Mouse (Mus musculus) testis, adult 2 months (tissue): Measurements from ENCODE around the gene Ephb6. TPM values are rescaled to one million over a fixed set of nuclear protein-coding genes. Genes with fewer than 3 reads are reported as not detected.

Experiments used
- H3K27ac ChIP-seq: fragments of 200-500 bp; 2 replicates; pipeline ENCODE4 v1.5.1; 2012; ENCODE audit warnings: low read depth, low read length; ENCODE audit not compliant: control insufficient read depth, insufficient read depth
- H3K27me3 ChIP-seq: fragments of 200-500 bp; 2 replicates; pipeline ENCODE4 v1.6.1; 2012; ENCODE audit warnings: mild to moderate bottlenecking, low read length, moderate library complexity; ENCODE audit not compliant: control insufficient read depth, insufficient read depth
- H3K36me3 ChIP-seq: fragments of 200-500 bp; 2 replicates; pipeline ENCODE4 v1.6.1; 2012; ENCODE audit warnings: mild to moderate bottlenecking, low read length; ENCODE audit not compliant: control insufficient read depth, insufficient read depth
- H3K4me1 ChIP-seq: fragments of 200-500 bp; 2 replicates; pipeline ENCODE4 v1.6.1; 2012; ENCODE audit warnings: low read length; ENCODE audit not compliant: control insufficient read depth, insufficient read depth
- H3K4me3 ChIP-seq: fragments of 200-500 bp; 2 replicates; pipeline ENCODE4 v1.5.1; 2012; ENCODE audit warnings: low read depth, mild to moderate bottlenecking, low read length, moderate library complexity, mixed read lengths; ENCODE audit not compliant: control insufficient read depth
- CTCF ChIP-seq: fragments of 200-500 bp; IDR thresholded peaks from 2 replicates; pipeline ENCODE4 v1.5.1; 2012; ENCODE audit warnings: low read depth, mild to moderate bottlenecking, inconsistent platforms, low read length, moderate library complexity; ENCODE audit not compliant: control insufficient read depth, insufficient read depth, insufficient replicate concordance
- POLR2A ChIP-seq: fragments of 200-500 bp; IDR thresholded peaks from 2 replicates; pipeline ENCODE4 v1.6.1; 2012; ENCODE audit warnings: low read depth, mild to moderate bottlenecking, inconsistent platforms, low read length, moderate library complexity; ENCODE audit not compliant: control insufficient read depth
- polyA plus RNA-seq: library from polyadenylated mRNA; depleted of rRNA; stranded (reverse); fragments of >200 nt; gene quantifications from 2 replicates; pipeline ENCODE4 v1.2.3, GENCODE M21; 2012

The Ephb6 gene
- polyA plus RNA-seq, 1 experiment: 3.2 TPM

DNA sequence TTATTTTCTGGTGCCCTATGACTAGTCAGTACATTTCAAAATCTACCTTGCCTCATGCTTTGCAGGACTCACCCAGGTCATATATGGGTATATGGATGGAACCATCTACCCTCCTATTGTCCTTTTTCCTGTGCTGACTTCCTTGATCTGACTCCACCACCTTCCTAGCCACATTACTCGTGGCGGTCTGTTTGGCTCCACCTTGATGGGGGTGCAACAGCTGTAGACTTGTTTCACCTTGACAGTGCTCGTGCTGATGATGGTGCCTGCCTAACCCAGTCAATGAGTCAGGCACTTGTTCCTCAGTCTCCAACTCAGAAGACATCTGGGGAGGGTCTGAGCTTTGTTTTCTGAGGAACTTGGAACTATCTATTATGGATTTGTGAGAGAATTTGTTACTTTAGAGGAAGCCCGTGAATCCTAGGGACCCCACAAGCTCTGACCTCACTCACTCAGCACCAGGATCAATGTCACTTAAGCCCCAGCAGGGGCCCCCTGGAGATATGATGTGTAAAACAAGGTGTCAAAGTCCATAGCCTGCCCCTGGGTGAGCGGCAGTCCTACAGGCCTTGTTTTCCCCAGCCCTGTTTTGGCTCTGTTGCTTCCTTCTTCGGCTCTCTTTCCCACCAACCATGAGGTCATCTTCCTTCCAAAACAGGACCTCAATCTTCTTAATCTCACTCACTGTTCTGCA, 36.0 kb downstream of the Ephb6 start:
- H3K27me3 ChIP-seq: no peaks in the 10 kb centered on the region
- H3K4me1 ChIP-seq: no peaks in the 10 kb centered on the region
- no peak for TF ChIP-seq CTCF
- TF ChIP-seq POLR2A: no peak
- no peak overlapping the region for H3K27ac ChIP-seq
- no peaks in the 10 kb centered on the region for H3K36me3 ChIP-seq
- H3K4me3 ChIP-seq: no peak overlapping the region

DNA sequence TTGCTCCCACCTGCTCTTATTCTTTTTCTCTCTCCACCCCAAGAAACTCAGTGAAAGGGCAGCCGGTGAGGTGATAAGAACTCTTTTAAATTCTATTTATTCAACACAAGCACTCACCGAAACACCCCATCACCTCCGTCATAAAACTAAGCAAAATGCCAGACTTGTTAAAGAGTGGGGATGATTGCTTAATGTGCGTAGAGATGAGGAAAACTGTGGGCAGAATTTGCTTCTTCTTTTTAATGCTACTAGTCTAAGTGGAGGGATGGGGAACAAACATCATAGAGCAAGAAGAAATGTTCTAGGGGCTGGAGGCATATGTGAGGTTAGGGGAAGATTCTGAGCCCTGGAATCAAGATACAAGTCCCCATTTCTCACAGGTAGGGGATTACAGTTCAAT, 37.5 kb downstream of the Ephb6 start:
- no peak overlapping the region for H3K27ac ChIP-seq
- TF ChIP-seq CTCF (no peak), POLR2A (no peak)

DNA sequence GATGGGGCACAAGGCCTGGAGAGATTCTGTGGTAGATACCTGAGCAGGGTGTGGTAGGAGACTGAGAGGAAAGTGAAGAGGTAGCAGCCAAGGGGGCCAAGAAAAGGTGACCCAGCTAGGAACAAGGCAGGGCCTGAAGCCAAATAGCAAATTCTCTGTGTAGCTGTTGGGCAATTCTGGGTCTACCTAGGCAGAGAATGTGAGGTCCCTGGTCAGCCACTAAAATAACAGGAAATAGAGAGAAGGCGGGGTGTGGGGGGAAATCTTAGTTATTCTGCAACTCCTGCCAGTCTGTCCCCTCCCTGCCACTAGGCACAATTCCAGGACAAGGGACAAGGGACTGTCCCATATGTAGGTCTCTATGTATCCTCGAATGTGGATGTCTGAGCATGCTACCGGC, 37.9 kb downstream of the Ephb6 start:
- no peaks in the 10 kb centered on the region for H3K36me3 ChIP-seq
- H3K27ac ChIP-seq: no peak overlapping the region
- H3K4me1 ChIP-seq: no peaks in the 10 kb centered on the region
- H3K4me3 ChIP-seq: no peak overlapping the region
- H3K27me3 ChIP-seq: no peaks in the 10 kb centered on the region
- no peak for TF ChIP-seq CTCF
- no peak for TF ChIP-seq POLR2A

More for the DNA sequence above, 37.5 kb downstream of the Ephb6 start:
- Histone ChIP-seq H3K4me3 (no peak overlapping the region), H3K4me1 (no peaks in the 10 kb centered on the region), H3K27me3 (no peaks in the 10 kb centered on the region), H3K36me3 (no peaks in the 10 kb centered on the region)

DNA sequence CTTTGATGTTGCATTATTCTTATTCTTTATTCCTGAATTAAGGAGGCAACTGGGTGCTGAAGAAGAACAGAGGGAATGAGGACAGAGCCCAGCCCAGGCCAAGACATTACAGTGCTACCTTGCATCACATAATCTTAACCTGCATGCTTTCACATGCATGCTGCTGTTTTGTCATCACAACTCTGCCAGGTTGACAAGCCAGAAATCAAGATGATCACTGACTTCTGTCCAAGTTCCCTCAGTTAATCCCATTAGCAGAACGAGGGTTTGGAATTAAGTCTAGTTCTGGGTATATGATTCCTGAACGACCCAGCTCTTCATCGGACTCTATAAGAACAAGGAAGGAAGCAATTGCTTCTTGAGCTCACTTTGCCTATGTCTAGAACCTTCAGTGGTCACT, 40.9 kb downstream of the Ephb6 start:
- Histone ChIP-seq H3K27me3 (no peaks in the 10 kb centered on the region), H3K27ac (no peak overlapping the region), H3K4me1 (no peaks in the 10 kb centered on the region), H3K4me3 (no peak overlapping the region), H3K36me3 (no peaks in the 10 kb centered on the region)
- TF ChIP-seq CTCF (no peak), POLR2A (no peak)

DNA sequence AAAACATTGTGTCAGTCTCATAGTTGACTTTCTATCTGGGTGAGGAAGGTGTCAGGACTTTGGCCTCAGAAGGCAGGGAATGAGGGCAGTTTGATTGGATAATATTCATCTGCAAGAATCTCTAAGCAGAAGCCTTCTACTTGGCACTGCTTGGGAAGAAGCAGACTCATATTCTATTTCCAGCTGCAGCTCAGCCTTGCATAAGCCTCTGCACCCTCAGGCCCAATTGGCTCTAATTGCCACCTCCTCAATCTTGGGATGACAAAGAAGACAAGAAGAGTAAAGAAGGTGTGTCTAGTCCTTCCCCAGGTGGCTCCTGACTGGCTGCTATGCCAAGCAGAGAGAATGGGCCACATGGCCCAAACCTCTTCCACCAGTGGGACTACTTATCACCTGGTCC, 41.4 kb downstream of the Ephb6 start:
- Histone ChIP-seq H3K27ac (no peak overlapping the region), H3K36me3 (no peaks in the 10 kb centered on the region), H3K4me3 (no peak overlapping the region), H3K27me3 (no peaks in the 10 kb centered on the region), H3K4me1 (no peaks in the 10 kb centered on the region)
- TF ChIP-seq POLR2A (no peak), CTCF (no peak)

DNA sequence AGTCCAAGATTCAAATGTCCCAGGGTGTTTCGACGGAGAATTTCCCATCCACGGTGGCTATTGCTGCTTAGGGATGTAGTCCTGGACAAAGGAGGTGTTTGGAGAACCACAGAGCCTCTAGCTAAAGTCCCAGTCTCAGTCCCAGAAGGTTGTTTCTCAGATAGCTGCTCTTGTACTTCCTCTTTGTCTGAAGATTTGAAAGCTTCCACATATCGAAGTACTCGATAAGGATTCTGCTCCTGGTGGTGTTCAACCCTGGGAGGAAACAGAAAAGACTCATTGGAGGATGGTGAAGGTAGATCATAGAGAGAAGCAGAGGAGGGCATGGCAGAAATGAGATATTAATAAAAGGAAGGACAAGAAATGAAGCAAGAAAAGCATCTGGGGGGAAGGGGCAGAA, 47.9 kb downstream of the Ephb6 start:
- H3K36me3 ChIP-seq: no peaks in the 10 kb centered on the region
- no peak for TF ChIP-seq POLR2A
- no peak for TF ChIP-seq CTCF
- no peaks in the 10 kb centered on the region for H3K4me1 ChIP-seq
- H3K4me3 ChIP-seq: no peak overlapping the region
- H3K27me3 ChIP-seq: no peaks in the 10 kb centered on the region
- H3K27ac ChIP-seq: no peak overlapping the region

DNA sequence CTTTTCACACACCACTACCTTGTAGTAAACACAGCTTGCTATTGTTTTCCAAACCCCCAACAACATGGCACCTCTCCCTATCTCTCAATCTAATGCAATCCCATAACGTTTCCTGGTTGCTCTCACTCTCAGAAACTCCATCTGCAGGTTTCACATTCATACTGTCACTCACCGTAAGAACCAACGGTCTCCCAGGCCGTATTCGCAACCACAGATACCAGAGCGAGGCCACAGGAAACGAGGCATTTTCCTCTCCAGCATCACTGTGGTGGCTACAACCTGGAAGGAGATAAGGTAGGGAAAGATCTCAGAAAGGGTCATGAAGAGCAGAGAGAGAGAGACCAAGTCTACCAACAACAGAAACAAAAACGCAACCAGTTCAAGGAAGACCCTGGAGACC, 49.4 kb downstream of the Ephb6 start:
- no peaks in the 10 kb centered on the region for H3K4me1 ChIP-seq
- H3K4me3 ChIP-seq: no peak overlapping the region
- no peak overlapping the region for H3K27ac ChIP-seq
- TF ChIP-seq POLR2A (no peak), CTCF (no peak)
- no peaks in the 10 kb centered on the region for H3K27me3 ChIP-seq
- no peaks in the 10 kb centered on the region for H3K36me3 ChIP-seq
